Mouse (Mus musculus): ENCODE measurements around the gene Coro1b.

GRCm38 (mm10) chr19:4120496-4120895, 27.9 kb upstream of the Coro1b start:
- TF ChIP-seq POLR2A (IDR thresholded peaks at IDR 0.05; ENCODE audit: low read depth, low read length) (no peak), CTCF (IDR thresholded peaks at IDR 0.05; ENCODE audit: borderline replicate concordance, insufficient read depth, low read length) (no peak)
